Mouse (Mus musculus) cortical plate, adult 2 months (tissue): ENCODE results near the gene Wdr63. TPM values are rescaled to one million over a fixed set of nuclear protein-coding genes. Genes with fewer than 3 reads are reported as not detected.

Source experiments
- H3K27ac ChIP-seq: fragments of 200-500 bp; 2 replicates; pipeline ENCODE4 v1.5.1; 2012; ENCODE audit warnings: low read length, control low read depth, inconsistent platforms; ENCODE audit not compliant: insufficient read depth
- H3K4me1 ChIP-seq: fragments of 200-500 bp; 2 replicates; pipeline ENCODE4 v1.6.1; 2011; ENCODE audit warnings: low read length; ENCODE audit not compliant: control insufficient read depth, insufficient read depth
- H3K4me3 ChIP-seq: fragments of 200-500 bp; 2 replicates; pipeline ENCODE4 v1.5.1; 2011; ENCODE audit warnings: mild to moderate bottlenecking, low read length, control low read depth; ENCODE audit not compliant: insufficient read depth
- CTCF ChIP-seq: fragments of 200-500 bp; IDR thresholded peaks from 2 replicates; pipeline ENCODE4 v1.5.1; 2011; ENCODE audit warnings: mild to moderate bottlenecking, control low read depth, low read length; ENCODE audit not compliant: insufficient read depth; ENCODE audit errors: extremely low read depth
- POLR2A ChIP-seq: fragments of 200-500 bp; IDR thresholded peaks from 2 replicates; pipeline ENCODE4 v1.6.1; 2011; ENCODE audit warnings: mild to moderate bottlenecking, low read length, control low read depth; ENCODE audit not compliant: insufficient read depth; ENCODE audit errors: extremely low read depth
- polyA plus RNA-seq: library from polyadenylated mRNA; depleted of rRNA; stranded (reverse); fragments of >200 nt; gene quantifications from 2 replicates; pipeline ENCODE4 v1.2.3, GENCODE M21; 2012

The Wdr63 gene
- polyA plus RNA-seq, 1 experiment: 0.31 TPM

GRCm38 (mm10) chr3:146025499-146025898, 82.4 kb downstream of the Wdr63 start:
- H3K4me3 ChIP-seq: no peak overlapping the region
- TF ChIP-seq CTCF: no peak
- no peak for TF ChIP-seq POLR2A
- no peak overlapping the region for H3K27ac ChIP-seq
- no peaks in the 10 kb centered on the region for H3K4me1 ChIP-seq

GRCm38 (mm10) chr3:146024746-146025145, 83.2 kb downstream of the Wdr63 start:
- Histone ChIP-seq H3K4me3 (no peak overlapping the region), H3K4me1 (no peaks in the 10 kb centered on the region), H3K27ac (no peak overlapping the region)
- TF ChIP-seq POLR2A (no peak), CTCF (no peak)

- no peak overlapping the region for H3K27ac ChIP-seq
- no peak for TF ChIP-seq CTCF
- no peak overlapping the region for H3K4me3 ChIP-seq
- no peaks in the 10 kb centered on the region for H3K4me1 ChIP-seq
Observed at GRCm38 (mm10) chr3:146022232-146022631, 85.7 kb downstream of the Wdr63 start.

- H3K4me1 ChIP-seq: no peaks in the 10 kb centered on the region
- TF ChIP-seq CTCF: no peak
- no peak overlapping the region for H3K27ac ChIP-seq
- H3K4me3 ChIP-seq: no peak overlapping the region
Observed at GRCm38 (mm10) chr3:146017521-146017920, 90.4 kb downstream of the Wdr63 start.

- TF ChIP-seq CTCF (no peak), POLR2A (no peak)
- H3K4me1 ChIP-seq: no peaks in the 10 kb centered on the region
Observed at GRCm38 (mm10) chr3:146016979-146017378, 91.0 kb downstream of the Wdr63 start.

GRCm38 (mm10) chr3:146014321-146014720, 93.6 kb downstream of the Wdr63 start:
- no peak for TF ChIP-seq CTCF
- TF ChIP-seq POLR2A: no peak
- Histone ChIP-seq H3K4me1 (no peaks in the 10 kb centered on the region), H3K27ac (no peak overlapping the region), H3K4me3 (no peak overlapping the region)

More at GRCm38 (mm10) chr3:146016979-146017378, 91.0 kb downstream of the Wdr63 start:
- Histone ChIP-seq H3K4me3 (no peak overlapping the region), H3K27ac (no peak overlapping the region)

GRCm38 (mm10) chr3:146013490-146013889, 94.4 kb downstream of the Wdr63 start:
- Histone ChIP-seq H3K27ac (no peak overlapping the region), H3K4me3 (no peak overlapping the region), H3K4me1 (no peaks in the 10 kb centered on the region)
- TF ChIP-seq CTCF: no peak
- no peak for TF ChIP-seq POLR2A

- no peak overlapping the region for H3K27ac ChIP-seq
- H3K4me3 ChIP-seq: no peak overlapping the region
- TF ChIP-seq POLR2A (no peak), CTCF (no peak)
- H3K4me1 ChIP-seq: no peaks in the 10 kb centered on the region
Observed at GRCm38 (mm10) chr3:146011544-146012218, 96.2 kb downstream of the Wdr63 start.

GRCm38 (mm10) chr3:146010751-146011150, 97.2 kb downstream of the Wdr63 start:
- H3K27ac ChIP-seq: no peak overlapping the region
- TF ChIP-seq POLR2A (no peak), CTCF (no peak)
- no peak overlapping the region for H3K4me3 ChIP-seq
- H3K4me1 ChIP-seq: no peaks in the 10 kb centered on the region

- Histone ChIP-seq H3K4me3 (no peak overlapping the region), H3K4me1 (no peaks in the 10 kb centered on the region), H3K27ac (no peak overlapping the region)
- TF ChIP-seq POLR2A (no peak), CTCF (no peak)
Observed at GRCm38 (mm10) chr3:146009859-146010645, 97.9 kb downstream of the Wdr63 start.
